Mouse (Mus musculus) gastrocnemius, postnatal 14 days (tissue): ENCODE measurements around the gene Gm17693. TPM values are rescaled to one million over a fixed set of nuclear protein-coding genes. Genes with fewer than 3 reads are reported as not detected.
"Not testable (repeated sequence)": the region's sequence is repeated elsewhere in the genome, so short reads cannot be mapped to it uniquely, and the experiment has no call there.

Source experiments
- DNase-seq: peaks from one replicate; pipeline ENCODE4 v3.0.0; 2021; ENCODE audit warnings: mixed read lengths
- intact Hi-C: fragments of 180-260 bp; cut with DNase I; formaldehyde crosslinking; loops from one replicate; pipeline ENCODE4 v1.15.1; 2025; ENCODE audit warnings: low total_unique reads
- long read RNA-seq, 2 experiments: library from polyadenylated mRNA; stranded (forward); transcript quantifications; one replicate each; pipeline ENCODE4 v2.0.0; 2021
- total RNA-seq, 2 experiments: library from RNA; stranded (reverse); gene quantifications; 2 replicates each; pipeline ENCODE4 v1.2.3; 2021

Gene Gm17693
- not detected for total RNA-seq
- long read RNA-seq, experiment 1 = 0 reads
- long read RNA-seq, experiment 2 = 0 reads

GRCm38 (mm10) chrX:125705144-125705543 lies at the start of gene Gm17693:
Gene Gm17693, plus strand, starts transcription at chrX:125705444.
- DNase-seq, intact Hi-C loops: not testable (repeated sequence)
